Mouse (Mus musculus) gastrocnemius, adult 2 months (tissue): ENCODE results near the gene Me3. TPM values are rescaled to one million over a fixed set of nuclear protein-coding genes. Genes with fewer than 3 reads are reported as not detected.

Experiments
- DNase-seq: peaks from one replicate; pipeline ENCODE4 v3.0.0; 2022
- H3K27ac ChIP-seq: fragments of 200-600 bp; 2 replicates; pipeline ENCODE4 v1.8.1; 2022; ENCODE audit warnings: mild to moderate bottlenecking
- H3K4me3 ChIP-seq: fragments of 200-600 bp; 2 replicates; pipeline ENCODE4 v1.8.1; 2022; ENCODE audit warnings: mild to moderate bottlenecking, moderate library complexity
- CTCF ChIP-seq: fragments of 200-600 bp; IDR thresholded peaks from 2 replicates; pipeline ENCODE4 v1.8.1; 2022; ENCODE audit warnings: antibody characterized with exemption, mild to moderate bottlenecking, moderate library complexity
- intact Hi-C: fragments of 180-260 bp; cut with DNase I; formaldehyde crosslinking; loops from one replicate; pipeline ENCODE4 v1.15.1; 2025
- total RNA-seq, 2 experiments: library from RNA; stranded (reverse); gene quantifications; 2 replicates each; pipeline ENCODE4 v1.2.3; 2021

The Me3 gene
- total RNA-seq, 2 experiments from 2014 or later = 117 to 126 TPM

DNA sequence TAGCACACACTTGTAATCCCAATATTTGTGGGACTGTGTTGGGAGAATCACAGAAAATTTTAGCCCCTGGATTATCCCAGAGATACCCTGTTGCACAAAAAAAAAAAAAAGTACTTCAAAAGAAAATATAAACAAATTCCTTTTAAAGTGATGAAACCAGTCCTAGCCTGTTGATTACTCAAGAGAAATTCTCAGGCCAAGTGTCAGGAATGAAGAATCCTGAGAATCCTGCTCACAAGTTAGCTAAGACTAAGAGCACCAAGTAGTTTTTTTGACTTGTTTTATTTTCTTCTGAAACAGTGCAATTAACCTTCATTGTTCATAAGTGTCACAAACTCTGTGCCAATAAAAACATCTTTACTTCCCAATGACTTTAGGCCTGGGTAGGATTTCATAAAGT lies 44.0 kb downstream of the Me3 start:
- Histone ChIP-seq H3K27ac (peak overlapping the region; percentile 60), H3K4me3 (no peak overlapping the region)
- no peak for TF ChIP-seq CTCF
- no peak for DNase-seq
- intact Hi-C loops = no loop called here

DNA sequence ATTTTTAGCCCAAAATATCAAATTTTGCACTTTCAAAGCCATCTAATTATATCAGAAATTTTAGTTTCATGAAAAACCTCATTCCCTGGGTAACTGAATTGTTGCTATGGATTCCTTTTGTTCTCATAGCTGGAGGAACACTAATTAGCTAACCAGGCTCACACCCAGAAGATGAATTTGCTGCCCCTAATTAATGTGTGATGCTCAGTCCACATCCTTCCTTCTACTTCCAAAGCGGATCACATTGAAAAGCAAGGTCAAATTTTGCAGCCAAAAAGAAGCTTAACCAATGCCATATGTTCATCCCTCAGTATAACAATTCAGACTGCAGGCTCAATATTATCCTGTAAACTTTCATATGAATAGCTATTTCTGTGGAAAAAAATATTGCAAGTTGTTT lies 45.7 kb downstream of the Me3 start:
- no peak for TF ChIP-seq CTCF
- intact Hi-C loops = no loop called here
- Histone ChIP-seq H3K4me3 (no peak overlapping the region), H3K27ac (peak overlapping the region; percentile 60; the same call in 1 of the 2 replicates)
- no peak for DNase-seq

DNA sequence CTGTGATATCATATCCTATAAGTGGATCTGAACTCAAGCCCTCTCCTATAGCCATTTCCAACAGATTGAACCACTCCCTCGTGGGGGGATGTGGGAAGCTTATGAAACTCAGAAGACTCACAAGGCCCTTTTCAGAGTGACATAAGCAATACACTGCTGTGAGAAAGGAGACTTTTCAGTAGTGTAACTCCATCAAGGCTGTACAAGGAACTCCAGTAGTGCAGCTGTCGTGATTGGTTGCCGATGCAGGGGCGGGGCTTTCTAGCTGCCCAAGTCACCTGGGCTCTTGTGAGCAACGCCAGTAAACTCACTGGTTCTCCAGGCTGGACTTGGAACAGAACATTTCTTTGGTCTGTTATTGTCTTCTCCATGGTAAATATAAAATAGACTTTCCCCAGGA lies 46.5 kb downstream of the Me3 start:
- no peak for DNase-seq
- no peak for TF ChIP-seq CTCF
- peak overlapping the region; percentile 44; the same call in 1 of the 2 replicates for H3K27ac ChIP-seq
- no peak overlapping the region for H3K4me3 ChIP-seq
- intact Hi-C loops = no loop called here

DNA sequence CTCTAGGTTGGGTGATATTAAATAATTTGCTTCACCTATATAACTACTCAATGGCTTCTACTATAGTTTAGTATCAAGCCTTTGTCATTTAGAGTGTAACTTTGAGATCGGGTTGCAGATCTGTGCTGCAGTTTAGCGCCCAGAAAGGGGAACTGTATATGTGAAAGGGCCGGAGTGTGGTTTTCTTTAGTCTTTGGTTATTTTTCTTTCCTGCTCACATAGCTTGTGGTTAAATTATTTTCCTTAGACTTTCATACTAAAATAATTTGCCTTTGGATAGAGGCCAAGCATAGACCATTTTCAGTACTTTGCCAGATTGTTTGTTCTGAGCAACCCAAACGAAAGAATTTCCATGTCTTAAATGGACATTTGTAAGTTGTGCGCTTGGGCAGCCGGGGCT lies 46.9 kb downstream of the Me3 start:
- intact Hi-C loops = no loop called here
- Histone ChIP-seq H3K27ac (peak overlapping the region; percentile 44), H3K4me3 (no peak overlapping the region)
- TF ChIP-seq CTCF = no peak
- DNase-seq = no peak

DNA sequence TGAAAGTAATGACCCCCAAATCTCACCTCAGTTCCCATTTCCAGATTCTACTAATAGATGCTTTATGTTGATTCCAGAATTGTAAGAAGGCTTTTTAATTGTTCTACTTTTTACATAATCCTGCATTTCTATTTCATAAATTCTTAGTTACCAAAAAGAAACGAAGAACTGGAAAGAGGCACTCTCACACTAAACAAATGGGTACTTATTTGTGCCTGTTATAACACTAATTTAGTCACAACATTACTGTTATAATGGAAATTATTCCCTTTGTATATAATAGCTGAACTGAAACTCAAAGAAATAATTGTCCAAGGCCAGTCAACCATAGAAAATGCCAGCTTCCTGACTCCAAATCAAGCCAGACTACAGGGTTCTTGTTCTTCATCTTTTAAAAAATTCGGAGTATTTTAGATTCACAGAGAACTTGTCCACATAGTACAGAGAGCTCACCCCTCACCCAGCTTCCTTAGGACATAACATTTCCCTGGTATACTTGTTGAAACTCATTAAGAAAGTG lies 47.5 kb downstream of the Me3 start:
- H3K4me3 ChIP-seq = no peak overlapping the region
- DNase-seq = no peak
- TF ChIP-seq CTCF = no peak
- H3K27ac ChIP-seq = peak overlapping the region; percentile 48
- intact Hi-C loops = no loop called here

DNA sequence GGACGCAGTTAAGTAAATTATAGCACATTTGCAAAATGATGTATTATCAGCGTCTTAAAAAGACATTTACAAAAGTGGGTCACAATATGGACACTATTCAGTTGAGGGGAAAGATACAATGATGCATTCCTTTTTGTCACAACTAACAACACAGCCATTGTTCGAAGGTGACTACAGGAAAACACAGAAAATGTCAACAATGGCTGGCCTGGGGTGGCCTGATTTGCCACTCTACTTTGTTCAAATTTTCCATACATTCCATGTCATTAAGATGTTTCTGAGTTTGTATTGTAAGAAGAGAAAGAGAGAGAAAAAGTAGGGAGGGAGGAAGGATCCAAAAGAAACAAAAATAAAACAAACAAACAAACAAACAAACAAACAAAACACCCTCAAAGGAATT lies 48.7 kb downstream of the Me3 start:
- TF ChIP-seq CTCF = no peak
- intact Hi-C loops = no loop called here

DNA sequence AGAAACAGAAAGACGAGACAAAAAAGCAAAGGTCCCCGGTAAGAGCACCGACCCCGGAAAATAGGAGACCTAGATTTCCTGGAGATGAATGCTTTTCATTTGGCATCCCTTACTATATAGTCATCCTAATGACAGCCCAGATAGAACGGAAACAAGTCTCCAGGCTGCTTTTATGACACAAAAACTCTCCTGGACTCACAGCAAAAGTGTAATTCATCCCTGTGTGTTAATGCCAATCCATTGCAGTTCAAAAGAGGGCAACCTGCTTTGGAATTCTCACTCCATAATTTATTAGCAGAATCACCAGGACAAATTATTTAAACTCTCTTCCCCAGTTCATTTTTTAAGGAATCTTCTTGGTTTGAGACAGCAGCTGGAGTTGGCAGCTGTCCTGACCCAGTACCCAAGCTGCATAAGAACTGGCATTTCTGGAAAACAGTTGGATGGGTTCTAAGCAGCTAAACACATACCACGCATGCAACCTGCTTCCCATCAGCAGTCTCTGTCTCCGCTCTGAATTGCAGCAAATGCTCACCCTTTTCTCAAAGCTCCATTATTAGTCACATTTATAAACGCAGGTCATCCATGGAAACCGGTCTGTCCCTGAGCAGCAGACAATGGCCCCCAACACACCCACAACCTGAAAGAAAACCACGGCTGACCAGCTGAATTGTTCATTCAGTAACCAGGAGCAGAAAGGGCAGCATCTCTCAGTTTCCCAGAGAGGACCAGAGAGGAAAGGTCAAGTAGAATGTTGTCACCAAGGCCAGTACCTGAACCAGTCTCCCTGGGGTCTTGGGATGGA lies 49.7 kb downstream of the Me3 start:
- DNase-seq = no peak
- no peak overlapping the region for H3K27ac ChIP-seq
- no peak overlapping the region for H3K4me3 ChIP-seq
- no peak for TF ChIP-seq CTCF
- intact Hi-C loops = no loop called here

More for the DNA sequence above, 48.7 kb downstream of the Me3 start:
- no peak overlapping the region for H3K4me3 ChIP-seq
- DNase-seq = no peak
- no peak overlapping the region for H3K27ac ChIP-seq

DNA sequence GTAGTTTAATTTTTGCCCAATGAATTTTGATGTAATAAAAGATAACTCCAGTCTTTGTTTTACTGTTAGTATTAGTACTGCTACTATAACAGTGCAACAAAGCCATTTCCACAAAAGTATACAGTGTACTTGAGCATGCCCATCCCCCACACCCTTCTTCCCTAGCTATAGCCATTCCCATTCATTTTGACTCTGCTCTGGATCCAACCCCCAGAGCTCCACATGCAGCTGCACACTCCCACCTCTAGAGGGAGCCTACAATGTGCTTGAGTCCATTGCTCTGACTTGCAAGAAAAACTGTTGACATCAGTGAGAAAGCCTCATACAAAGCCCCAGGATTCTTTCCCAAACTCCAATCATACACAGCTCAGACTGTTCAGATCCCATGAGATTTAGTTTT lies 66.0 kb downstream of the Me3 start:
- Histone ChIP-seq H3K27ac (no peak overlapping the region), H3K4me3 (no peak overlapping the region)
- peak; percentile 70 for TF ChIP-seq CTCF
- DNase-seq = peak; percentile 30
- intact Hi-C loops = loop anchor here (5.0 kb wide), 1 partner anchor 51 kb away; no protein-coding TSS in a partner anchor

DNA sequence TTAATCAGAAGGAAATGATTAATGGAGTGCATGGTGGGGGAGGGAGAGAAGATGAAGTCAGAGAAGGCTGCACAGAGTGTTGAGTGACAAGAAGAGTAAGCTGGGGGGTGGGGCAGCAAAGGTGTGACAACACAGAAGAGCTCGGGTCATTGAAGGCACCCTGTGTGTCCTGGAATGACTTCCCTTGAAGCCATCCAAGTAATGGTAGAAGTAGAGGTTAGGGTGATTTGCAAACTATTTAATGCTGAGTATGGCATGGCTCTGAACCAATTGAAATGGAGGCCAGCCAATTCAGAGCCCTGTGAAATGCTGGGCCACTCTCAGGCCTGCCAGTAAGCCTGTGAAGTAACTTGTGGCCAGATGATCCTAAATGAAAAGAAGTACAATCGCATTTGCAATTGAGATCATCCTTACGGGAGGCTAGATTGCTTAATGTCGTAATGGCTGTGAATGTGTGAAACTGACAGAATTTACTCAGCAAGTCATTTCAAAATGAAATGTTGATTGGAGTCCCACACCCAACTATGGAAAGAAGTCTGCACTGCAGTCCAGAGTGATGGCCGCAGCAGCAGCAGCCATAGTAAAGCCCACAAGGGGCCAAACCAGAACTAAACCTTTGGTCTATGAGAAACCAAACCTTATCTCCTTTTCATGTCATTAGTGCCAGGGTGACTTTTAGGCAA lies 67.6 kb downstream of the Me3 start:
- Histone ChIP-seq H3K27ac (peak overlapping the region; percentile 38), H3K4me3 (no peak overlapping the region)
- peak; percentile 71 for DNase-seq
- intact Hi-C loops = loop anchor here (5.0 kb wide), 1 partner anchor 53 kb away; no protein-coding TSS in a partner anchor
- peak; percentile 32; the same call in 1 of the 2 replicates for TF ChIP-seq CTCF

DNA sequence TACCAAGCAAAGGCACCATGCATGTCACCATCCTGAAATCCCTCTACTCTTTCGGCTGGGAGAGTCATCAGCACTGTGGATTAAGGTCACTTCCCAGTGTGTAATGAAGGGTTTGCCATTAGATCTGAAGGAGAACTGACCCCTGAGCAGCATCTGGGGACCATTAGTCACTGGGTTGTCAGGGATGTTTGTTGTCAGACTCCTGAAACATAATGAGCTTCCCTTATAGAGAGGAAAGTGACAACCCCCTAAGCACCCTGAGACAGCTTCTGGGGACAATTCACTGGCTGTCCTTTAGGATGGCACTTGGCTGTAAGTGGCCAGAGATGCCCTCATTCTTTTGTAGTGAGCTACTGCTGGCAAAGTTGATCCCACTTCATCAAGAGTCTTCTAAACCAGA lies 68.3 kb downstream of the Me3 start:
- Histone ChIP-seq H3K27ac (peak overlapping the region; percentile 38), H3K4me3 (no peak overlapping the region)
- intact Hi-C loops = no loop called here
- no peak for TF ChIP-seq CTCF
- no peak for DNase-seq

DNA sequence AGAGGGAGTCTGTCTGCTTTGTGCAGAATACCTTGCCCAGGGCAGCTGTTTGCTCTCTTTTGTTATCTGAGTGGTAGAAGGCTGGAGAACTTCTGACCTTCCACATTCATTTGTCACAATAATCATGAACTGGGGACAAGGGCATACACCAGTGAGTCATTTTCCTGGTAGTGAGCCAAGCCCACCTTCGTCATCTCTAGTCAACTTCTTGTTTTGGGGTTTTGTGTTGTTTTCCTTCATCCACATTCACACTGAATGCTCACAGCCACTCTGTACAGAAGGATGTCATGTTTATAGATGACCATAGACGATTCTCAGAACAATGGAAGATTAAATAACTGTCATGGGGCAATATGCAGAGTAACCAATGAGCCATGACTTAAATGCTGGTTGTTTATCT lies 78.6 kb downstream of the Me3 start:
- TF ChIP-seq CTCF = no peak
- intact Hi-C loops = no loop called here
- Histone ChIP-seq H3K27ac (no peak overlapping the region), H3K4me3 (no peak overlapping the region)
- DNase-seq = no peak

DNA sequence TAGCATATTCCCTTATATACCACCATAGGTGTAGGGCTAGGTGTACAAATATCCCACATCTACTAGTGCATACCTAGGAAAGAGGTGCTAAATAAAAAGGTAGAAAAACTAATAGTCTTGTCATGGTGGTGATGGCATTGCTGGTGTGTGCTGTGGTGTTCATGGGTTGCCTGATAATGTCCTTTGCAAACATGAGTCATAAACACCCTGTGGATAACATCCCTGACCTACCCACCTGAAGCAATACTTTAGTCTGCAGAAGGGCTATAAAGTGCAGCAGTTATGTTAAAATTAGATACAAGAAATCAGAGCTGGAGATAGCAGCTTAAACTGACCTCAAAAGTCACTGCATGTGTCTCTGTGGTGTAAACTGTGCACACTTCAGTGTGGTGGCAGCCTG lies 80.9 kb downstream of the Me3 start:
- Histone ChIP-seq H3K27ac (peak overlapping the region; percentile 35; the same call in 1 of the 2 replicates), H3K4me3 (no peak overlapping the region)
- no peak for TF ChIP-seq CTCF
- intact Hi-C loops = no loop called here
- DNase-seq = no peak

DNA sequence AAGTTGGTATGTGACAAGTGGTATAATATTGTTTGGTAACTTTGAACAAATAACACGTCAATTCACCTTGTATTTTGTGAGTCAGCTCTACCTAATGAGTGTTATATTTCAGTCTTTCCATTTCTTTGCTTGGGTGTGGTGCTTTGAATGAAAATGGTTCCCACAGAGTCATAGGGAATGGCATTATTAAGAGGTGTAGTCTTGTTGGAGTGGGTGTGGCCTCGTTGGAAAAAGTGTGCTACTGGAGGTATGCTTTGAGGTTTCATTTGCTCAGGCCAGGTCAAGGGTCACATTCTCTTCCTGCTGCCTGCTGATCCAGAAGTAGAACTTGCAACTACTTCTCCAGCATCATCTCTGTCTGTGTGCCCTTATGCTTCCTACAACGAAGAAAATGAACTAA lies 84.0 kb downstream of the Me3 start:
- Histone ChIP-seq H3K4me3 (no peak overlapping the region), H3K27ac (no peak overlapping the region)
- intact Hi-C loops = no loop called here
- no peak for TF ChIP-seq CTCF
- no peak for DNase-seq

DNA sequence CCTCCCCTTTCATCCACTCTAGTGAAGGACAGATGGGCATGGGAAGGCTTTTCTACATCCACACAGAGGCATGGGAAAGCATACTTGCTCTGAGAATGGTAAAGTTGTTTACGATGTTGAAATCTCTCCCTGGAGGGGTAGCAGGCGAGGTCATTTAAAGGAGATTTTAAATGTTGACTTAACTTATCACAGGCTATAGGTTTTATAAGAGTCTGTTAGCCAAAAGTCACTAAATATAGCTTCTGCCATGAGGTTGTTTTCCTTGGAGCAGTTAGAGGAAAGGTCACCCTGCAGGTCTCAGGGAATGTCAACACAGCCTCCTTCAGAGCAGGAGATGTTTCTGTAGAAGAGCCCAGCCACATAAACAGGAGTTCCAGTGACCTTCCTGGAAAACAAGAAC lies 85.3 kb downstream of the Me3 start:
- DNase-seq = no peak
- peak overlapping the region; percentile 62 for H3K27ac ChIP-seq
- H3K4me3 ChIP-seq = no peak overlapping the region
- intact Hi-C loops = no loop called here
- no peak for TF ChIP-seq CTCF
